Mouse (Mus musculus) hindbrain, embryonic 13.5 days (tissue): ENCODE measurements around the gene Ggct. TPM values are rescaled to one million over a fixed set of nuclear protein-coding genes. Genes with fewer than 3 reads are reported as not detected.

ENCODE experiments used
- ATAC-seq: fragments of 200-750 bp; cut with Nextera tagmentation; 2 replicates; pipeline ENCODE4 v1.8.0; 2017; ENCODE audit warnings: moderate TSS enrichment; ENCODE audit not compliant: low FRiP score
- H3K27ac ChIP-seq: fragments of 300-500 bp; sonication (generic); 2 replicates; pipeline ENCODE4 v1.5.1; 2015; ENCODE audit warnings: inconsistent platforms, mild to moderate bottlenecking, moderate library complexity
- H3K27me3 ChIP-seq: fragments of 300-500 bp; sonication (generic); 2 replicates; pipeline ENCODE4 v1.6.1; 2015; ENCODE audit warnings: mild to moderate bottlenecking, inconsistent platforms
- H3K36me3 ChIP-seq: fragments of 300-500 bp; sonication (generic); 2 replicates; pipeline ENCODE4 v1.6.1; 2015; ENCODE audit warnings: mild to moderate bottlenecking, inconsistent platforms
- H3K4me1 ChIP-seq: fragments of 300-500 bp; sonication (generic); replicated peaks from 2 replicates; pipeline ENCODE4 v1.6.1; 2015; ENCODE audit warnings: inconsistent platforms
- H3K4me2 ChIP-seq: fragments of 300-500 bp; sonication (generic); 2 replicates; pipeline ENCODE4 v1.6.1; 2015; ENCODE audit warnings: inconsistent platforms, mild to moderate bottlenecking, moderate library complexity
- H3K4me3 ChIP-seq: fragments of 300-500 bp; sonication (generic); 2 replicates; pipeline ENCODE4 v1.5.1; 2015; ENCODE audit warnings: mild to moderate bottlenecking, inconsistent platforms
- H3K9ac ChIP-seq: fragments of 300-500 bp; sonication (generic); 2 replicates; pipeline ENCODE4 v1.6.1; 2015; ENCODE audit warnings: mild to moderate bottlenecking, inconsistent platforms
- H3K9me3 ChIP-seq: fragments of 300-500 bp; sonication (generic); 2 replicates; pipeline ENCODE4 v1.6.1; 2016; ENCODE audit warnings: inconsistent platforms
- WGBS: fragments of 180-500 bp; shearing (Covaris S2); methylation state at CpG from one replicate; pipeline ENCODE4 v1.1.7; 2015; 5-methylcytosine and 5-hydroxymethylcytosine counted together
- polyA plus RNA-seq: library from polyadenylated mRNA; unstranded; fragments of >200 nt; fragmentation: Nextera tagmentation; extraction: Ambion mirVana; gene quantifications from 2 replicates; pipeline ENCODE4 v1.2.1, GENCODE M21; 2015

Ggct gene
- polyA plus RNA-seq, 1 experiment from 2014 or later: 15.3 TPM

GRCm38 (mm10) chr6:54941149-54941548, 51.6 kb downstream of the Ggct start:
- H3K36me3 ChIP-seq: no peaks in the 10 kb centered on the region
- H3K4me1 ChIP-seq: peaks cover 5% of the 10 kb centered on the region
- peaks cover 31% of the 10 kb centered on the region for H3K27me3 ChIP-seq
- H3K9ac ChIP-seq: no peak overlapping the region
- H3K4me3 ChIP-seq: no peak overlapping the region
- ATAC-seq: no peak
- 96% methylated on average over 6 of the region's 6 CpGs for WGBS
- H3K9me3 ChIP-seq: no peaks in the 10 kb centered on the region
- no peak overlapping the region for H3K4me2 ChIP-seq
- no peak overlapping the region for H3K27ac ChIP-seq

GRCm38 (mm10) chr6:54940126-54940525, 52.6 kb downstream of the Ggct start:
- no peaks in the 10 kb centered on the region for H3K9me3 ChIP-seq
- peaks cover 30% of the 10 kb centered on the region for H3K27me3 ChIP-seq
- no peak for ATAC-seq
- no peak overlapping the region for H3K4me3 ChIP-seq
- peaks cover 5% of the 10 kb centered on the region for H3K4me1 ChIP-seq
- H3K9ac ChIP-seq: no peak overlapping the region
- H3K36me3 ChIP-seq: no peaks in the 10 kb centered on the region
- no peak overlapping the region for H3K4me2 ChIP-seq
- no peak overlapping the region for H3K27ac ChIP-seq
- WGBS: 79% methylated on average over 7 of the region's 7 CpGs

GRCm38 (mm10) chr6:54939631-54940030, 53.1 kb downstream of the Ggct start:
- 77% methylated on average over 4 of the region's 4 CpGs for WGBS
- no peak overlapping the region for H3K9ac ChIP-seq
- H3K27me3 ChIP-seq: peaks cover 25% of the 10 kb centered on the region
- no peak overlapping the region for H3K4me2 ChIP-seq
- H3K36me3 ChIP-seq: no peaks in the 10 kb centered on the region
- H3K4me1 ChIP-seq: peaks cover 5% of the 10 kb centered on the region
- no peak overlapping the region for H3K27ac ChIP-seq
- no peak for ATAC-seq
- no peak overlapping the region for H3K4me3 ChIP-seq
- H3K9me3 ChIP-seq: no peaks in the 10 kb centered on the region

GRCm38 (mm10) chr6:54936496-54936895, 56.3 kb downstream of the Ggct start:
- Histone ChIP-seq H3K27me3 (no peaks in the 10 kb centered on the region), H3K4me2 (no peak overlapping the region)
- 89% methylated on average over 2 of the region's 2 CpGs for WGBS

GRCm38 (mm10) chr6:54934930-54935329, 57.8 kb downstream of the Ggct start:
- H3K9me3 ChIP-seq: no peaks in the 10 kb centered on the region
- 80% methylated on average over 5 of the region's 5 CpGs for WGBS
- no peaks in the 10 kb centered on the region for H3K36me3 ChIP-seq
- no peaks in the 10 kb centered on the region; the same call in 1 of the 2 replicates for H3K4me1 ChIP-seq
- ATAC-seq: no peak
- no peak overlapping the region for H3K9ac ChIP-seq
- H3K4me2 ChIP-seq: no peak overlapping the region
- H3K27ac ChIP-seq: no peak overlapping the region
- H3K27me3 ChIP-seq: no peaks in the 10 kb centered on the region
- no peak overlapping the region for H3K4me3 ChIP-seq

More at GRCm38 (mm10) chr6:54936496-54936895, 56.3 kb downstream of the Ggct start:
- Histone ChIP-seq H3K36me3 (no peaks in the 10 kb centered on the region), H3K4me1 (no peaks in the 10 kb centered on the region; the same call in none of the 2 replicates), H3K4me3 (no peak overlapping the region), H3K9me3 (no peaks in the 10 kb centered on the region), H3K27ac (no peak overlapping the region), H3K9ac (no peak overlapping the region)
- ATAC-seq: no peak

GRCm38 (mm10) chr6:54934313-54934712, 58.4 kb downstream of the Ggct start:
- ATAC-seq: no peak
- H3K9ac ChIP-seq: no peak overlapping the region
- H3K27me3 ChIP-seq: no peaks in the 10 kb centered on the region
- no peaks in the 10 kb centered on the region for H3K4me1 ChIP-seq
- H3K4me2 ChIP-seq: no peak overlapping the region
- H3K27ac ChIP-seq: no peak overlapping the region
- no peaks in the 10 kb centered on the region for H3K9me3 ChIP-seq
- no peaks in the 10 kb centered on the region for H3K36me3 ChIP-seq
- whole genome bisulfite sequencing: 89% methylated on average over 8 of the region's 8 CpGs
- H3K4me3 ChIP-seq: no peak overlapping the region

GRCm38 (mm10) chr6:54933866-54934265, 58.9 kb downstream of the Ggct start:
- Histone ChIP-seq H3K9ac (no peak overlapping the region), H3K27ac (no peak overlapping the region), H3K27me3 (no peaks in the 10 kb centered on the region), H3K4me1 (no peaks in the 10 kb centered on the region), H3K4me3 (no peak overlapping the region), H3K36me3 (no peaks in the 10 kb centered on the region), H3K4me2 (no peak overlapping the region), H3K9me3 (no peaks in the 10 kb centered on the region)
- no peak for ATAC-seq
- WGBS: 82% methylated on average over 3 of the region's 3 CpGs

GRCm38 (mm10) chr6:54933216-54933615, 59.5 kb downstream of the Ggct start:
- Histone ChIP-seq H3K9me3 (no peaks in the 10 kb centered on the region), H3K4me2 (no peak overlapping the region), H3K27me3 (no peaks in the 10 kb centered on the region), H3K9ac (no peak overlapping the region), H3K27ac (no peak overlapping the region), H3K36me3 (no peaks in the 10 kb centered on the region), H3K4me1 (no peaks in the 10 kb centered on the region), H3K4me3 (no peak overlapping the region)
- ATAC-seq: no peak
- 87% methylated on average over 5 of the region's 5 CpGs for WGBS

Other genes starting within 250 kb of the Ggct start
- gene Znrf2, start 176.0 kb downstream of the Ggct start, polyA plus RNA-seq: 5.6 and 5.9 TPM in 2 replicates
- gene Nod1, start 20.3 kb downstream of the Ggct start, polyA plus RNA-seq: 2.4 TPM in 2 replicates
- gene Gars, start 45.1 kb upstream of the Ggct start, polyA plus RNA-seq: 201 and 209 TPM in 2 replicates
- 0.39 and 0.48 TPM in 2 replicates for gene Crhr2, start 140.1 kb upstream of the Ggct start, polyA plus RNA-seq
- not detected in 2 replicates for gene Inmt, start 182.1 kb upstream of the Ggct start, polyA plus RNA-seq
- 10.7 and 10.9 TPM in 2 replicates for gene Mindy4, start 210.4 kb upstream of the Ggct start, polyA plus RNA-seq